Mouse (Mus musculus) lung, postnatal 0 days (tissue): ENCODE results near the gene Zc3h8. TPM values are rescaled to one million over a fixed set of nuclear protein-coding genes. Genes with fewer than 3 reads are reported as not detected.

Experiments used
- ATAC-seq: fragments of 200-750 bp; cut with Nextera tagmentation; 2 replicates; pipeline ENCODE4 v1.8.0; 2017; ENCODE audit warnings: moderate library complexity
- DNase-seq: peaks from one replicate; pipeline ENCODE4 v3.0.0-alpha.2; 2016; ENCODE audit warnings: low spot score
- H3K27ac ChIP-seq: fragments of 300-500 bp; sonication (generic); 2 replicates; pipeline ENCODE4 v1.5.1; 2014; ENCODE audit warnings: antibody characterized with exemption, mild to moderate bottlenecking, low read length, mixed read lengths
- H3K27me3 ChIP-seq: fragments of 300-500 bp; sonication (generic); replicated peaks from 2 replicates; pipeline ENCODE4 v1.6.1; 2014; ENCODE audit warnings: low read length, mixed read lengths; ENCODE audit not compliant: insufficient read depth
- H3K36me3 ChIP-seq: fragments of 300-500 bp; sonication (generic); 2 replicates; pipeline ENCODE4 v1.6.1; 2014; ENCODE audit warnings: low read length, mixed read lengths; ENCODE audit not compliant: insufficient read depth
- H3K4me1 ChIP-seq: fragments of 300-500 bp; sonication (generic); 2 replicates; pipeline ENCODE4 v1.6.1; 2014; ENCODE audit warnings: antibody characterized with exemption, low read depth, low read length, mixed read lengths; ENCODE audit not compliant: insufficient read depth
- H3K4me2 ChIP-seq: fragments of 300-500 bp; sonication (generic); replicated peaks from 2 replicates; pipeline ENCODE4 v1.6.1; 2014; ENCODE audit warnings: low read depth, mild to moderate bottlenecking, low read length, moderate library complexity, mixed read lengths
- H3K4me3 ChIP-seq: fragments of 300-500 bp; sonication (generic); 2 replicates; pipeline ENCODE4 v1.5.1; 2014; ENCODE audit warnings: low read depth, low read length
- H3K9ac ChIP-seq: fragments of 300-500 bp; sonication (generic); replicated peaks from 2 replicates; pipeline ENCODE4 v1.6.1; 2014; ENCODE audit warnings: low read depth, mild to moderate bottlenecking
- H3K9me3 ChIP-seq: fragments of 300-500 bp; sonication (generic); 2 replicates; pipeline ENCODE4 v1.6.1; 2016; ENCODE audit warnings: low read length, mixed read lengths
- CTCF ChIP-seq: IDR thresholded peaks from 2 replicates; pipeline ENCODE4 v1.5.1; 2016; ENCODE audit warnings: antibody characterized with exemption, mild to moderate bottlenecking
- EP300 ChIP-seq: IDR thresholded peaks from 2 replicates; pipeline ENCODE4 v1.6.1; 2016; ENCODE audit warnings: antibody characterized with exemption, mild to moderate bottlenecking, control low read depth
- WGBS: fragments of 180-500 bp; shearing (Covaris S2); extraction: QIAGEN DNeasy Blood & Tissue Kit; methylation state at CpG from one replicate; pipeline ENCODE4 v1.1.7; 2014; 5-methylcytosine and 5-hydroxymethylcytosine counted together
- polyA plus RNA-seq: library from polyadenylated mRNA; unstranded; fragments of >200 nt; fragmentation: Nextera tagmentation; extraction: Ambion mirVana; gene quantifications from 2 replicates; pipeline ENCODE4 v1.2.1, GENCODE M21; 2015

Gene Zc3h8
- polyA plus RNA-seq, 1 experiment from 2014 or later, result 5.6 TPM

GRCm38 (mm10) chr2:128966641-128967580 is 23.0 kb upstream of the Zc3h8 start, which contains the start of gene Zc3h6:
Gene Zc3h6, plus strand, starts transcription at chr2:128967402.
- H3K27ac ChIP-seq, result peak within 1 kb of the TSS; percentile 100
- WGBS, result 2% methylated on average over 64 of the region's 65 CpGs
- no peaks in the 10 kb centered on the region for H3K36me3 ChIP-seq
- H3K4me1 ChIP-seq, result no peaks in the 10 kb centered on the region
- DNase-seq (peak; percentile 98), ATAC-seq (peak; percentile 98)
- peak within 1 kb of the TSS; percentile 80 for H3K4me3 ChIP-seq
- no peaks in the 10 kb centered on the region for H3K27me3 ChIP-seq
- TF ChIP-seq EP300, result peak; percentile 70
- TF ChIP-seq CTCF, result no peak; the same call in 1 of the 2 replicates
- peak within 1 kb of the TSS; percentile 75 for H3K4me2 ChIP-seq
- peak within 1 kb of the TSS; percentile 99 for H3K9ac ChIP-seq
- H3K9me3 ChIP-seq, result no peaks in the 10 kb centered on the region

- no peak for ATAC-seq
- no peaks in the 10 kb centered on the region for H3K36me3 ChIP-seq
- TF ChIP-seq CTCF, result no peak
- no peak for TF ChIP-seq EP300
- H3K9me3 ChIP-seq, result no peaks in the 10 kb centered on the region
- H3K27ac ChIP-seq, result peak overlapping the region; percentile 100; the same call in 1 of the 2 replicates
- H3K4me3 ChIP-seq, result peak overlapping the region; percentile 80; the same call in 1 of the 2 replicates
- H3K4me2 ChIP-seq, result peak overlapping the region; percentile 75
- 11% methylated on average over 6 of the region's 6 CpGs for WGBS
- DNase-seq, result no peak
- no peak overlapping the region for H3K9ac ChIP-seq
- H3K27me3 ChIP-seq, result no peaks in the 10 kb centered on the region
- H3K4me1 ChIP-seq, result no peaks in the 10 kb centered on the region
Observed at GRCm38 (mm10) chr2:128966236-128966635, 22.4 kb upstream of the Zc3h8 start.

- WGBS, result 49% methylated on average over 5 of the region's 5 CpGs
- H3K4me2 ChIP-seq, result no peak overlapping the region; the same call in 1 of the 2 replicates
- TF ChIP-seq EP300, result no peak
- H3K4me3 ChIP-seq, result no peak overlapping the region
- ATAC-seq (no peak), DNase-seq (no peak)
- no peaks in the 10 kb centered on the region for H3K9me3 ChIP-seq
- H3K4me1 ChIP-seq, result no peaks in the 10 kb centered on the region
- H3K27me3 ChIP-seq, result no peaks in the 10 kb centered on the region
- peak overlapping the region; percentile 43 for H3K27ac ChIP-seq
- no peaks in the 10 kb centered on the region for H3K36me3 ChIP-seq
- no peak overlapping the region for H3K9ac ChIP-seq
Observed at GRCm38 (mm10) chr2:128965505-128966105, 21.7 kb upstream of the Zc3h8 start.

- H3K4me1 ChIP-seq, result no peaks in the 10 kb centered on the region
- no peak overlapping the region for H3K4me3 ChIP-seq
- no peak for ATAC-seq
- H3K9ac ChIP-seq, result no peak overlapping the region
- H3K27ac ChIP-seq, result no peak overlapping the region
- no peak for DNase-seq
- H3K27me3 ChIP-seq, result no peaks in the 10 kb centered on the region
- no peak for TF ChIP-seq CTCF
- no peak for TF ChIP-seq EP300
- no peak overlapping the region for H3K4me2 ChIP-seq
- no peaks in the 10 kb centered on the region for H3K36me3 ChIP-seq
- no peaks in the 10 kb centered on the region for H3K9me3 ChIP-seq
Observed at GRCm38 (mm10) chr2:128954186-128954585, 10.3 kb upstream of the Zc3h8 start.

GRCm38 (mm10) chr2:128947962-128948588 is 4.2 kb upstream of the Zc3h8 start:
- DNase-seq (peak; percentile 88), ATAC-seq (no peak)
- Histone ChIP-seq H3K36me3 (no peaks in the 10 kb centered on the region), H3K9me3 (no peaks in the 10 kb centered on the region), H3K4me2 (no peak overlapping the region), H3K9ac (no peak overlapping the region), H3K27ac (no peak overlapping the region), H3K4me1 (no peaks in the 10 kb centered on the region), H3K27me3 (no peaks in the 10 kb centered on the region), H3K4me3 (no peak overlapping the region)
- 32% methylated on average over 6 of the region's 6 CpGs for WGBS
- peak; percentile 91 for TF ChIP-seq CTCF
- no peak for TF ChIP-seq EP300

GRCm38 (mm10) chr2:128936256-128936655 is 7.6 kb downstream of the Zc3h8 start:
- TF ChIP-seq EP300, result no peak
- no peak for TF ChIP-seq CTCF
- no peak for ATAC-seq
- no peak overlapping the region for H3K27ac ChIP-seq
- no peak overlapping the region for H3K4me3 ChIP-seq
- H3K9ac ChIP-seq, result no peak overlapping the region
- no peaks in the 10 kb centered on the region for H3K4me1 ChIP-seq
- no peaks in the 10 kb centered on the region for H3K9me3 ChIP-seq
- no peak overlapping the region for H3K4me2 ChIP-seq
- DNase-seq, result no peak
- no peaks in the 10 kb centered on the region for H3K36me3 ChIP-seq
- H3K27me3 ChIP-seq, result no peaks in the 10 kb centered on the region
- 53% methylated on average over 3 of the region's 3 CpGs for WGBS
